Mouse (Mus musculus): Measurements from ENCODE around the gene Rcc1l. TPM values are rescaled to one million over a fixed set of nuclear protein-coding genes. Genes with fewer than 3 reads are reported as not detected.

Rcc1l gene
- total RNA-seq, 1 experiment from 2014 or later, result 6.3 TPM

Other genes starting within 250 kb of the Rcc1l start
- 0.75 to 2.1 TPM (median 0.86 TPM) in 3 replicates for gene Castor2, start 77.1 kb downstream of the Rcc1l start, total RNA-seq (2017)
- gene Gtf2ird2, start 7.2 kb upstream of the Rcc1l start, total RNA-seq (2017), result 6.5 to 10.0 TPM (median 8.9 TPM) in 3 replicates
- 101 to 207 TPM (median 172 TPM) in 3 replicates for gene Ncf1, start 52.9 kb upstream of the Rcc1l start, total RNA-seq (2017)
- 22.4 to 40.1 TPM (median 30.9 TPM) in 3 replicates for gene Gtf2i, start 138.0 kb upstream of the Rcc1l start, total RNA-seq (2017)

Measured in monocyte, adult 5-6 weeks (primary cell).